Mouse (Mus musculus) olfactory bulb, adult 2 months (tissue): ENCODE measurements around the gene Fbxo4.

Experiments used
- CTCF ChIP-seq: fragments of 200-500 bp; IDR thresholded peaks from 2 replicates; pipeline ENCODE4 v1.5.1; 2012; ENCODE audit warnings: low read depth, mild to moderate bottlenecking, low read length, moderate library complexity; ENCODE audit not compliant: insufficient read depth
- POLR2A ChIP-seq: fragments of 200-500 bp; IDR thresholded peaks from 2 replicates; pipeline ENCODE4 v1.6.1; 2012; ENCODE audit warnings: mild to moderate bottlenecking, low read depth, low read length, moderate library complexity; ENCODE audit not compliant: insufficient read depth

GRCm38 (mm10) chr15:4024726-4025507 is 45.5 kb upstream of the Fbxo4 start:
- TF ChIP-seq CTCF (no peak), POLR2A (no peak)
